Mouse (Mus musculus) frontal cortex, postnatal 10 days (tissue): ENCODE measurements around the gene Mrps18a.
A peak's percentile ranks its signal among the peaks of the same experiment; 100 is the strongest.

Source experiments
- DNase-seq, 2 experiments: peaks; one replicate each; pipeline ENCODE4 v3.0.0; 2022; ENCODE audit warnings: low spot score in 2 of 2, mixed read lengths in 1 of 2

The Mrps18a gene

GRCm38 (mm10) chr17:46101906-46102305, 8.9 kb upstream of the Mrps18a start:
- DNase-seq, result no peak

- no peak for DNase-seq
These were observed 8.1 kb upstream of the Mrps18a start for GRCm38 (mm10) chr17:46102608-46103159.

GRCm38 (mm10) chr17:46104487-46104886, 6.3 kb upstream of the Mrps18a start:
- DNase-seq, result no peak

GRCm38 (mm10) chr17:46108286-46108685, 2.5 kb upstream of the Mrps18a start:
- DNase-seq, result no peak

GRCm38 (mm10) chr17:46115489-46115888, 4.7 kb downstream of the Mrps18a start:
- no peak for DNase-seq

GRCm38 (mm10) chr17:46116138-46116537, 5.4 kb downstream of the Mrps18a start:
- DNase-seq, result no peak

- no peak for DNase-seq
These were observed 6.1 kb downstream of the Mrps18a start for GRCm38 (mm10) chr17:46116881-46117280.

- DNase-seq, result no peak
These were observed 7.0 kb downstream of the Mrps18a start for GRCm38 (mm10) chr17:46117623-46118422.

- DNase-seq, result no peak
These were observed 7.7 kb downstream of the Mrps18a start for GRCm38 (mm10) chr17:46118423-46118850.

GRCm38 (mm10) chr17:46119641-46120040, 8.9 kb downstream of the Mrps18a start:
- DNase-seq, result no peak

- no peak for DNase-seq
These were observed 12.0 kb downstream of the Mrps18a start for GRCm38 (mm10) chr17:46122791-46123190.

GRCm38 (mm10) chr17:46123285-46123684, 12.5 kb downstream of the Mrps18a start:
- DNase-seq, result no peak

GRCm38 (mm10) chr17:46123953-46124700, 13.3 kb downstream of the Mrps18a start:
- DNase-seq, result no peak

GRCm38 (mm10) chr17:46126608-46127007, 15.8 kb downstream of the Mrps18a start:
- DNase-seq, result no peak

- no peak for DNase-seq
These were observed 17.2 kb downstream of the Mrps18a start for GRCm38 (mm10) chr17:46127814-46128493.

GRCm38 (mm10) chr17:46129741-46130498, 19.1 kb downstream of the Mrps18a start:
- DNase-seq, result no peak

GRCm38 (mm10) chr17:46132058-46132718, 21.4 kb downstream of the Mrps18a start:
- peak in 1 of 2 experiments; percentile 70 for DNase-seq

GRCm38 (mm10) chr17:46132862-46133261, 22.1 kb downstream of the Mrps18a start:
- DNase-seq, result no peak

GRCm38 (mm10) chr17:46138563-46139236, 27.9 kb downstream of the Mrps18a start:
- no peak for DNase-seq

GRCm38 (mm10) chr17:46139872-46140271, 29.1 kb downstream of the Mrps18a start:
- no peak for DNase-seq
